Mouse (Mus musculus) heart, embryonic 13.5 days (tissue): ENCODE measurements around the gene Fbxl2. TPM values are rescaled to one million over a fixed set of nuclear protein-coding genes. Genes with fewer than 3 reads are reported as not detected.

ENCODE experiments used
- ATAC-seq: fragments of 200-750 bp; cut with Nextera tagmentation; 2 replicates; pipeline ENCODE4 v1.8.0; 2017; ENCODE audit warnings: moderate TSS enrichment; ENCODE audit not compliant: insufficient number of reproducible peaks, low FRiP score, low TSS enrichment; ENCODE audit errors: extremely low read depth
- H3K27ac ChIP-seq: fragments of 300-500 bp; sonication (generic); replicated peaks from 2 replicates; pipeline ENCODE4 v1.5.1; 2015; ENCODE audit warnings: moderate library complexity, mild to moderate bottlenecking, inconsistent platforms
- H3K27me3 ChIP-seq: fragments of 300-500 bp; sonication (generic); replicated peaks from 2 replicates; pipeline ENCODE4 v1.6.1; 2015; ENCODE audit warnings: mild to moderate bottlenecking, inconsistent platforms
- H3K36me3 ChIP-seq: fragments of 300-500 bp; sonication (generic); 2 replicates; pipeline ENCODE4 v1.6.1; 2015; ENCODE audit warnings: mild to moderate bottlenecking, inconsistent platforms
- H3K4me1 ChIP-seq: fragments of 300-500 bp; sonication (generic); 2 replicates; pipeline ENCODE4 v1.6.1; 2015; ENCODE audit warnings: inconsistent platforms
- H3K4me2 ChIP-seq: fragments of 300-500 bp; sonication (generic); 2 replicates; pipeline ENCODE4 v1.6.1; 2015; ENCODE audit warnings: inconsistent platforms, mild to moderate bottlenecking, moderate library complexity
- H3K4me3 ChIP-seq: fragments of 300-500 bp; sonication (generic); 2 replicates; pipeline ENCODE4 v1.5.1; 2015; ENCODE audit warnings: moderate library complexity, mild to moderate bottlenecking, inconsistent platforms
- H3K9ac ChIP-seq: fragments of 300-500 bp; sonication (generic); 2 replicates; pipeline ENCODE4 v1.6.1; 2015; ENCODE audit warnings: inconsistent platforms, mild to moderate bottlenecking, moderate library complexity
- H3K9me3 ChIP-seq: fragments of 300-500 bp; sonication (generic); 2 replicates; pipeline ENCODE4 v1.6.1; 2016; ENCODE audit warnings: inconsistent platforms
- WGBS: fragments of 180-500 bp; shearing (Covaris S2); methylation state at CpG from one replicate; pipeline ENCODE4 v1.1.7; 2015; ENCODE audit warnings: mixed read lengths; 5-methylcytosine and 5-hydroxymethylcytosine counted together
- polyA plus RNA-seq: library from polyadenylated mRNA; unstranded; fragments of >200 nt; fragmentation: Nextera tagmentation; extraction: Ambion mirVana; gene quantifications from 2 replicates; pipeline ENCODE4 v1.2.1, GENCODE M21; 2015

Fbxl2 gene
- polyA plus RNA-seq, 1 experiment from 2014 or later = 2.3 TPM

- ATAC-seq = no peak
- H3K9ac ChIP-seq = no peak overlapping the region
- H3K4me2 ChIP-seq = no peak overlapping the region
- WGBS = 79% methylated on average over 9 of the region's 9 CpGs
- peaks cover 67% of the 10 kb centered on the region for H3K4me1 ChIP-seq
- H3K36me3 ChIP-seq = no peaks in the 10 kb centered on the region
- H3K4me3 ChIP-seq = no peak overlapping the region
- H3K27me3 ChIP-seq = no peaks in the 10 kb centered on the region
- H3K27ac ChIP-seq = no peak overlapping the region
- no peaks in the 10 kb centered on the region for H3K9me3 ChIP-seq
Measured at GRCm38 (mm10) chr9:113939063-113939850, 106.7 kb downstream of the Fbxl2 start.

GRCm38 (mm10) chr9:113935638-113936037 is 110.4 kb downstream of the Fbxl2 start:
- WGBS = 59% methylated on average over 5 of the region's 5 CpGs
- Histone ChIP-seq H3K27ac (no peak overlapping the region), H3K36me3 (no peaks in the 10 kb centered on the region), H3K9ac (peak overlapping the region; percentile 44; the same call in 1 of the 2 replicates), H3K27me3 (no peaks in the 10 kb centered on the region), H3K4me3 (no peak overlapping the region), H3K9me3 (no peaks in the 10 kb centered on the region), H3K4me2 (no peak overlapping the region), H3K4me1 (peaks cover 72% of the 10 kb centered on the region)
- ATAC-seq = no peak

- H3K9me3 ChIP-seq = no peaks in the 10 kb centered on the region
- H3K4me1 ChIP-seq = peaks cover 56% of the 10 kb centered on the region
- peak overlapping the region; percentile 93 for H3K27ac ChIP-seq
- H3K36me3 ChIP-seq = no peaks in the 10 kb centered on the region
- 10% methylated on average over 11 of the region's 11 CpGs for WGBS
- peak overlapping the region; percentile 99 for H3K9ac ChIP-seq
- H3K27me3 ChIP-seq = no peaks in the 10 kb centered on the region
- no peak for ATAC-seq
- peak overlapping the region; percentile 90 for H3K4me2 ChIP-seq
- H3K4me3 ChIP-seq = peak overlapping the region; percentile 99
Measured at GRCm38 (mm10) chr9:113932501-113932900, 113.5 kb downstream of the Fbxl2 start.

GRCm38 (mm10) chr9:113932100-113932470 is 113.9 kb downstream of the Fbxl2 start:
- H3K4me2 ChIP-seq = peak overlapping the region; percentile 90
- peak overlapping the region; percentile 99 for H3K4me3 ChIP-seq
- H3K36me3 ChIP-seq = no peaks in the 10 kb centered on the region
- peak overlapping the region; percentile 93 for H3K27ac ChIP-seq
- no peak for ATAC-seq
- peaks cover 54% of the 10 kb centered on the region for H3K4me1 ChIP-seq
- H3K9me3 ChIP-seq = no peaks in the 10 kb centered on the region
- H3K27me3 ChIP-seq = no peaks in the 10 kb centered on the region
- peak overlapping the region; percentile 99 for H3K9ac ChIP-seq
- under 1% methylated on average over 8 of the region's 8 CpGs for WGBS

- peaks cover 50% of the 10 kb centered on the region for H3K4me1 ChIP-seq
- H3K36me3 ChIP-seq = no peaks in the 10 kb centered on the region
- under 1% methylated on average over 64 of the region's 91 CpGs for WGBS
- ATAC-seq = peak; percentile 64
- H3K9ac ChIP-seq = peak overlapping the region; percentile 99
- H3K4me3 ChIP-seq = peak overlapping the region; percentile 99
- peak overlapping the region; percentile 90 for H3K4me2 ChIP-seq
- H3K9me3 ChIP-seq = no peaks in the 10 kb centered on the region
- no peaks in the 10 kb centered on the region for H3K27me3 ChIP-seq
- peak overlapping the region; percentile 93 for H3K27ac ChIP-seq
Measured at GRCm38 (mm10) chr9:113931375-113932099, 114.5 kb downstream of the Fbxl2 start.

GRCm38 (mm10) chr9:113930534-113931374 is 115.2 kb downstream of the Fbxl2 start, which contains the start of gene Ubp1:
Gene Ubp1 (plus strand): TSS chr9:113930934.
- H3K27me3 ChIP-seq = no peaks in the 10 kb centered on the region; the same call in 1 of the 2 replicates
- H3K9ac ChIP-seq = peak within 1 kb of the TSS; percentile 99
- peak within 1 kb of the TSS; percentile 99 for H3K4me3 ChIP-seq
- H3K36me3 ChIP-seq = no peaks in the 10 kb centered on the region
- ATAC-seq = peak; percentile 97
- WGBS = under 1% methylated on average over 42 of the region's 86 CpGs
- H3K9me3 ChIP-seq = no peaks in the 10 kb centered on the region
- H3K4me1 ChIP-seq = peaks cover 42% of the 10 kb centered on the region
- H3K27ac ChIP-seq = peak within 1 kb of the TSS; percentile 93
- peak within 1 kb of the TSS; percentile 90 for H3K4me2 ChIP-seq

GRCm38 (mm10) chr9:113929676-113930075 is 116.3 kb downstream of the Fbxl2 start:
- H3K27ac ChIP-seq = no peak overlapping the region
- peaks cover 5% of the 10 kb centered on the region for H3K36me3 ChIP-seq
- H3K4me2 ChIP-seq = peak overlapping the region; percentile 78
- WGBS = 81% methylated on average over 1 of the region's 1 CpGs
- peak overlapping the region; percentile 99 for H3K4me3 ChIP-seq
- no peak for ATAC-seq
- peaks cover 31% of the 10 kb centered on the region for H3K4me1 ChIP-seq
- no peaks in the 10 kb centered on the region; the same call in 1 of the 2 replicates for H3K27me3 ChIP-seq
- H3K9me3 ChIP-seq = no peaks in the 10 kb centered on the region
- peak overlapping the region; percentile 75; the same call in 1 of the 2 replicates for H3K9ac ChIP-seq

- H3K27me3 ChIP-seq = no peaks in the 10 kb centered on the region; the same call in 1 of the 2 replicates
- H3K27ac ChIP-seq = no peak overlapping the region
- H3K9ac ChIP-seq = no peak overlapping the region
- no peaks in the 10 kb centered on the region for H3K9me3 ChIP-seq
- H3K4me1 ChIP-seq = peaks cover 21% of the 10 kb centered on the region
- peaks cover 14% of the 10 kb centered on the region for H3K36me3 ChIP-seq
- no peak for ATAC-seq
- H3K4me2 ChIP-seq = no peak overlapping the region
- no peak overlapping the region for H3K4me3 ChIP-seq
- WGBS = 86% methylated on average over 4 of the region's 4 CpGs
Measured at GRCm38 (mm10) chr9:113928591-113928990, 117.4 kb downstream of the Fbxl2 start.

- H3K27ac ChIP-seq = no peak overlapping the region
- H3K27me3 ChIP-seq = no peaks in the 10 kb centered on the region; the same call in 1 of the 2 replicates
- peaks cover 43% of the 10 kb centered on the region for H3K36me3 ChIP-seq
- WGBS = 85% methylated on average over 5 of the region's 5 CpGs
- no peak for ATAC-seq
- no peak overlapping the region for H3K4me2 ChIP-seq
- H3K4me1 ChIP-seq = peaks cover under 1% of the 10 kb centered on the region; the same call in 1 of the 2 replicates
- H3K9me3 ChIP-seq = no peaks in the 10 kb centered on the region
- no peak overlapping the region for H3K4me3 ChIP-seq
- no peak overlapping the region for H3K9ac ChIP-seq
Measured at GRCm38 (mm10) chr9:113924883-113925282, 121.1 kb downstream of the Fbxl2 start.

GRCm38 (mm10) chr9:113922677-113923076 is 123.3 kb downstream of the Fbxl2 start:
- no peaks in the 10 kb centered on the region; the same call in 1 of the 2 replicates for H3K27me3 ChIP-seq
- H3K4me2 ChIP-seq = no peak overlapping the region
- no peaks in the 10 kb centered on the region for H3K9me3 ChIP-seq
- WGBS = 89% methylated on average over 5 of the region's 5 CpGs
- no peak overlapping the region for H3K9ac ChIP-seq
- no peak for ATAC-seq
- H3K4me1 ChIP-seq = no peaks in the 10 kb centered on the region
- H3K36me3 ChIP-seq = peaks cover 51% of the 10 kb centered on the region
- no peak overlapping the region for H3K4me3 ChIP-seq
- no peak overlapping the region for H3K27ac ChIP-seq

- H3K4me2 ChIP-seq = no peak overlapping the region
- H3K4me3 ChIP-seq = no peak overlapping the region
- no peak for ATAC-seq
- no peaks in the 10 kb centered on the region; the same call in 1 of the 2 replicates for H3K9me3 ChIP-seq
- no peaks in the 10 kb centered on the region for H3K4me1 ChIP-seq
- H3K27me3 ChIP-seq = no peaks in the 10 kb centered on the region
- no peak overlapping the region for H3K9ac ChIP-seq
- H3K27ac ChIP-seq = no peak overlapping the region
- 73% methylated on average over 5 of the region's 5 CpGs for WGBS
- H3K36me3 ChIP-seq = peaks cover 69% of the 10 kb centered on the region
Measured at GRCm38 (mm10) chr9:113915789-113916188, 130.2 kb downstream of the Fbxl2 start.
